ENCODE assay signal across 1 mouse cellular context in the genomic region with DNA sequence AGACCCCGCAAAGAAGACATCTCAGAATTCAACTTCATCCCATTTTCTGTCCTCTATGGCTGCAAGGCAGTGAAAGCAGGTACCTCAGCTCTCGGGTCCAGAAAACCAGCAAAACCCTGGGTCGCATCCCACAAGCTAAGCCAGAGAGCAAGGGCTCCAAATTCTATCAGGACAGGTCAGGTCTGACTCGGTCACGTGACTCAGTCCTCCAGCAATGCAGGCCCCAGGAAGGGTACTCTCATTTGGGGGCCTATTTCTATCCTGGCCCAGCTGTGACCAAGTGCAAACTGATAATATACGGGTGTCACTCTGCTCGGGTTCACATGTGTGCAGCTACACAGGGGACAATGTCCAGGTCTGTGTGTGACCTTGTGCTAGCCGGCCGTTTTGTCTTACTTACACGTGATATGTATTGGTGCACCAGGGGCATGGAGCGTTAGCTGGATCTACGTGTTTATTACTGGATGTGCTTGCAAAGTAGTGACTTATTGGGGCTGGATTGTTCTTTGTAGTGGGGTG.
TF ChIP-seq lines count a peak whose summit lies in the region.

No protein-coding gene starts in this region.

TF ChIP-seq in CH12.LX, 34 proteins besides CTCF, POLR2A, EP300 and RAD21:
- TF ChIP-seq TBP (conservative IDR thresholded peaks at IDR 0.05; ENCODE audit: low read depth, low read length): no peak
- TF ChIP-seq USF2 (conservative IDR thresholded peaks at IDR 0.05; ENCODE audit: low read depth, low read length): 0 out of 2 replicates have a peak, but pooled peaks have one; percentile 14
- TF ChIP-seq MYC (IDR thresholded peaks at IDR 0.05; ENCODE audit: low read depth, low read length): no peak
- TF ChIP-seq USF1 (IDR thresholded peaks at IDR 0.05; ENCODE audit: low read depth, low read length): peak; percentile 22; the same call in 1 of the 2 replicates
- no peak for TF ChIP-seq SMC3 (IDR thresholded peaks at IDR 0.05; ENCODE audit: low read depth, low read length)
- no peak for TF ChIP-seq KAT2A (IDR thresholded peaks at IDR 0.05; ENCODE audit: insufficient replicate concordance, low read length)
- no peak for TF ChIP-seq MAX (IDR thresholded peaks at IDR 0.05; ENCODE audit: low read length)
- no peak for TF ChIP-seq MEF2A (IDR thresholded peaks at IDR 0.05; ENCODE audit: borderline replicate concordance, low read depth, low read length)
- TF ChIP-seq BHLHE40 (IDR thresholded peaks at IDR 0.05; ENCODE audit: low read depth, low read length): no peak
- no peak for TF ChIP-seq HCFC1 (IDR thresholded peaks at IDR 0.05; ENCODE audit: low read depth, low read length)
- no peak for TF ChIP-seq ZC3H11A (IDR thresholded peaks at IDR 0.05; ENCODE audit: low read depth, low read length)
- no peak for TF ChIP-seq POLR2AphosphoS2 (IDR thresholded peaks at IDR 0.05; ENCODE audit: low read depth, low read length)
- no peak for TF ChIP-seq E2F4 (IDR thresholded peaks at IDR 0.05; ENCODE audit: insufficient replicate concordance, low read depth, low read length)
